Comparison of ENCODE assay signal across 14 mouse cellular contexts in the genomic region with DNA sequence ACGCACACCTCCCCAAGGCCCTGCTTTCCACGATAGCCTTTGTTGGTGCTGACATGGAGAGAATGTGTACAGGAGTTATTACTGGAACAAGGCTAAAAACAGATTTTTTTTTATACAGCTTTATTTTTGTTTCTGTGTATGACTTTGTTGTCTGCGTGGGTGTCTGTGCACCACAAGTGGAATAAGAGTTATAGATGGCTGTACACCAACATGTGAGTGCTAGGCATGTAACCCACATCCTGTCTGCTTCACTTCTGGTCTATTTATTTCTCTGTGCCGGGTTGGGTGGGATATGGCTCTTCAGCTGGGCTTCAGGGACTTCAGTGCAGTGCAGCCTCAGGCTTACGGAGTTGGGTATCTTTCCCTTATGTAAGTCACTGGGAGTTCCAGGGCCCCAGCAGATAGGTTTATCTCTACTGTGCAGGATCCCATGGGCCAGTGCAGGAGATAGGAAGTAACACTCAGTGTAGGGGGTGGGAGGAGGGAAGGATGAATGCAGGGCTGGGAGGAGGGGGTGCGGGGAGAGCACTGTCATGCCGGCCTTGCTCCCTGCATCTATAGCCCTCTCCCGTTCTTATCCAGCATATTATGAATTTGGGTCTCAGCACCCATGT. TPM values are rescaled to one million over a fixed set of nuclear protein-coding genes. Genes with fewer than 3 reads are reported as not detected.
DNase-seq lines count a peak whose midpoint lies in the region; ATAC-seq lines count a peak whose summit lies in the region.
"Had no signal": no experiment of that assay in that cellular context is flagged by ENCODE, and none has a peak within 500 bp of the region (broad histone marks: within the 10 kb centered on the region; RNA-seq: fewer than 3 reads in every experiment).

No protein-coding gene starts in this region.

- 42% methylated on average over 8 of the region's 8 CpGs for WGBS in liver, embryonic 13.5 days (ENCODE audit: insufficient replicate concordance)
- 90% methylated on average over 8 of the region's 8 CpGs for WGBS in forebrain, embryonic 13.5 days

- peak; percentile 13 to 34 for DNase-seq in spleen, postnatal 36 days (ENCODE audit: low spot score in 2 of 2)
- no peak for DNase-seq in spleen, adult 12 weeks (ENCODE audit: low spot score)
- peak; percentile 58 for DNase-seq in c-Kit-negative CD71-positive TER-119-positive erythroid progenitor cells, embryonic 14.5 days (ENCODE audit: low read depth, low spot score)
- peak; percentile 77 for DNase-seq in liver, embryonic 13.5 days
- peak; percentile 16 to 22 for DNase-seq in thymus, postnatal 36 days
- no peak for DNase-seq in kidney, adult 9 months
- no peak for DNase-seq in embryo, embryonic 10 days (ENCODE audit: low spot score)
- DNase-seq: gastrocnemius, postnatal 14 days; kidney, postnatal 4 days; lung, adult 18-20 months; retina, postnatal 1 day had no signal

- H3K4me1 ChIP-seq in liver, embryonic 13.5 days (replicated peaks) = peaks cover 84% of the 10 kb centered on the region
- H3K4me1 ChIP-seq in forebrain, embryonic 13.5 days = no peaks in the 10 kb centered on the region
- H3K4me1 ChIP-seq: forebrain, embryonic 10.5 days; midbrain, embryonic 10.5 days had no signal

- peak; percentile 94 for ATAC-seq in liver, embryonic 13.5 days (ENCODE audit: low read depth)
- ATAC-seq in forebrain, embryonic 13.5 days = no peak

- H3K4me3 ChIP-seq in liver, embryonic 13.5 days (replicated peaks) = no peak overlapping the region
- H3K4me3 ChIP-seq in forebrain, embryonic 13.5 days = no peak overlapping the region
- H3K4me3 ChIP-seq: forebrain, embryonic 10.5 days; midbrain, embryonic 10.5 days had no signal

- peaks cover 66% of the 10 kb centered on the region for H3K36me3 ChIP-seq in liver, embryonic 13.5 days
- peaks cover 80% of the 10 kb centered on the region for H3K36me3 ChIP-seq in forebrain, embryonic 13.5 days (ENCODE audit: poor library complexity, severe bottlenecking)

- no peaks in the 10 kb centered on the region for H3K27me3 ChIP-seq in liver, embryonic 13.5 days
- H3K27me3 ChIP-seq in forebrain, embryonic 13.5 days = no peaks in the 10 kb centered on the region

- peak overlapping the region; percentile 87 for H3K27ac ChIP-seq in liver, embryonic 13.5 days
- H3K27ac ChIP-seq in forebrain, embryonic 13.5 days = no peak overlapping the region
- H3K27ac ChIP-seq: forebrain, embryonic 10.5 days; midbrain, embryonic 10.5 days had no signal

- H3K9ac ChIP-seq in liver, embryonic 13.5 days = peak overlapping the region; percentile 44
- H3K9ac ChIP-seq in forebrain, embryonic 13.5 days = no peak overlapping the region

- no peaks in the 10 kb centered on the region for H3K9me3 ChIP-seq in liver, embryonic 13.5 days (replicated peaks)
- no peaks in the 10 kb centered on the region for H3K9me3 ChIP-seq in forebrain, embryonic 13.5 days (replicated peaks)
- H3K9me3 ChIP-seq: forebrain, embryonic 10.5 days; midbrain, embryonic 10.5 days had no signal

- peak overlapping the region; percentile 46 for H3K4me2 ChIP-seq in liver, embryonic 13.5 days
- H3K4me2 ChIP-seq in forebrain, embryonic 13.5 days = no peak overlapping the region

RNA-seq across cellular contexts. Expression of a gene that starts 21.8 kb away (rescaled TPM):
- 0.99 and 1.1 TPM in 2 replicates for polyA plus RNA-seq in liver, embryonic 13.5 days (2015; fragmentation: Nextera tagmentation; extraction: Ambion mirVana)
- polyA plus RNA-seq in forebrain, embryonic 13.5 days (2015; fragmentation: Nextera tagmentation; extraction: Ambion mirVana) = 1.4 and 1.6 TPM in 2 replicates

RNA-seq across cellular contexts. Expression of a gene that starts 24.5 kb away (rescaled TPM):
- 30.0 and 30.8 TPM in 2 replicates for polyA plus RNA-seq in liver, embryonic 13.5 days (2015; fragmentation: Nextera tagmentation; extraction: Ambion mirVana)
- polyA plus RNA-seq in forebrain, embryonic 13.5 days (2015; fragmentation: Nextera tagmentation; extraction: Ambion mirVana) = 38.7 and 39.0 TPM in 2 replicates

RNA-seq across cellular contexts. Expression of a gene that starts 43.2 kb away (rescaled TPM):
- 60.8 and 68.9 TPM in 2 replicates for polyA plus RNA-seq in liver, embryonic 13.5 days (2015; fragmentation: Nextera tagmentation; extraction: Ambion mirVana)
- 73.5 and 83.0 TPM in 2 replicates for polyA plus RNA-seq in forebrain, embryonic 13.5 days (2015; fragmentation: Nextera tagmentation; extraction: Ambion mirVana)

RNA-seq across cellular contexts. Expression of a gene that starts 43.5 kb away (rescaled TPM):
- 0.70 and 1.1 TPM in 2 replicates for polyA plus RNA-seq in liver, embryonic 13.5 days (2015; fragmentation: Nextera tagmentation; extraction: Ambion mirVana)
- polyA plus RNA-seq in forebrain, embryonic 13.5 days (2015; fragmentation: Nextera tagmentation; extraction: Ambion mirVana) = 1.2 and 1.9 TPM in 2 replicates

RNA-seq across cellular contexts. Expression of a gene that starts 43.8 kb away (rescaled TPM):
- 5.3 and 5.4 TPM in 2 replicates for polyA plus RNA-seq in liver, embryonic 13.5 days (2015; fragmentation: Nextera tagmentation; extraction: Ambion mirVana)
- polyA plus RNA-seq in forebrain, embryonic 13.5 days (2015; fragmentation: Nextera tagmentation; extraction: Ambion mirVana) = 5.4 and 5.7 TPM in 2 replicates

Comparison
In these comparisons a context has a peak if more than half of its experiments do, and no peak if none do; other contexts are left out.
1. DNase-seq: peak in spleen, postnatal 36 days (2 of 2), c-Kit-negative CD71-positive TER-119-positive erythroid progenitor cells, embryonic 14.5 days (single experiment), liver, embryonic 13.5 days (single experiment) and thymus, postnatal 36 days (2 of 2); none in spleen, adult 12 weeks (single experiment), kidney, adult 9 months (single experiment) and embryo, embryonic 10 days (single experiment).